ENCODE assay signal across 8 mouse cellular contexts in genomic region chr2:167690962-167691311, GRCm38 (mm10). TPM values are rescaled to one million over a fixed set of nuclear protein-coding genes. Genes with fewer than 3 reads are reported as not detected.
DNase-seq lines count a peak whose midpoint lies in the region; ATAC-seq and TF ChIP-seq lines count a peak whose summit lies in the region.

No protein-coding gene starts in this region.

- TF ChIP-seq POLR2A in MEL (IDR thresholded peaks at IDR 0.05; ENCODE audit: control insufficient read depth in 1 of 2, insufficient read depth in 1 of 2, low read depth in 1 of 2, low read length in 2 of 2, poor library complexity in 1 of 2) = no peak

- no peaks in the 10 kb centered on the region for H3K9me3 ChIP-seq in hindbrain, postnatal 0 days (ENCODE audit: low read length)
- no peaks in the 10 kb centered on the region for H3K9me3 ChIP-seq in hindbrain, embryonic 11.5 days (ENCODE audit: control insufficient read depth, low read length)
- H3K9me3 ChIP-seq in MEL (replicated peaks; ENCODE audit: insufficient read depth, low read length) = no peaks in the 10 kb centered on the region
- peaks cover 5% of the 10 kb centered on the region; the same call in 1 of the 2 replicates for H3K9me3 ChIP-seq in limb, embryonic 12.5 days
- H3K9me3 ChIP-seq in stomach, embryonic 14.5 days (ENCODE audit: control insufficient read depth, low read depth, low read length) = no peaks in the 10 kb centered on the region
- no peaks in the 10 kb centered on the region for H3K9me3 ChIP-seq in forebrain, embryonic 13.5 days (replicated peaks)

- H3K4me2 ChIP-seq in hindbrain, postnatal 0 days (ENCODE audit: low read depth, low read length) = peak overlapping the region; percentile 79
- H3K4me2 ChIP-seq in hindbrain, embryonic 11.5 days (replicated peaks; ENCODE audit: low read depth, low read length) = no peak overlapping the region
- H3K4me2 ChIP-seq in limb, embryonic 12.5 days = peak overlapping the region; percentile 11; the same call in 1 of the 2 replicates
- H3K4me2 ChIP-seq in stomach, embryonic 14.5 days (replicated peaks; ENCODE audit: low read depth, low read length) = peak overlapping the region; percentile 97
- no peak overlapping the region for H3K4me2 ChIP-seq in forebrain, embryonic 13.5 days

- no peak for TF ChIP-seq CTCF in hindbrain, postnatal 0 days (IDR thresholded peaks at IDR 0.05; ENCODE audit: low read depth)
- no peak for TF ChIP-seq CTCF in MEL (IDR thresholded peaks at IDR 0.05 in 2 of 3, conservative IDR thresholded peaks at IDR 0.05 in 1 of 3; ENCODE audit: control insufficient read depth in 1 of 3, insufficient read depth in 1 of 3, low read depth in 2 of 3, low read length in 3 of 3, poor library complexity in 1 of 3, severe bottlenecking in 1 of 3)

- H3K4me3 ChIP-seq in hindbrain, postnatal 0 days (ENCODE audit: low read length) = peak overlapping the region; percentile 69
- no peak overlapping the region for H3K4me3 ChIP-seq in hindbrain, embryonic 11.5 days (ENCODE audit: low read depth, low read length)
- H3K4me3 ChIP-seq in MEL (ENCODE audit: control insufficient read depth in 1 of 2, insufficient read depth in 1 of 2, low read depth in 2 of 2, low read length in 2 of 2) = peak overlapping the region; percentile 73 to 96
- H3K4me3 ChIP-seq in limb, embryonic 12.5 days (replicated peaks) = peak overlapping the region; percentile 3; the same call in 1 of the 2 replicates
- H3K4me3 ChIP-seq in stomach, embryonic 14.5 days (ENCODE audit: low read depth, low read length) = peak overlapping the region; percentile 59; the same call in 1 of the 2 replicates
- no peak overlapping the region for H3K4me3 ChIP-seq in forebrain, embryonic 13.5 days

- H3K4me1 ChIP-seq in hindbrain, postnatal 0 days (ENCODE audit: insufficient read depth, low read length) = no peaks in the 10 kb centered on the region
- peaks cover 4% of the 10 kb centered on the region; the same call in 1 of the 2 replicates for H3K4me1 ChIP-seq in hindbrain, embryonic 11.5 days (replicated peaks; ENCODE audit: control insufficient read depth, insufficient read depth, low read length)
- H3K4me1 ChIP-seq in MEL (ENCODE audit: control insufficient read depth in 1 of 2, insufficient read depth in 2 of 2, low read length in 2 of 2) = peaks cover 11 to 27% of the 10 kb centered on the region in 2 experiments
- H3K4me1 ChIP-seq in limb, embryonic 12.5 days (replicated peaks) = peaks cover 11% of the 10 kb centered on the region; the same call in 1 of the 2 replicates
- peaks cover 15% of the 10 kb centered on the region for H3K4me1 ChIP-seq in stomach, embryonic 14.5 days (ENCODE audit: control insufficient read depth, insufficient read depth, low read length)
- H3K4me1 ChIP-seq in forebrain, embryonic 13.5 days = peaks cover 11% of the 10 kb centered on the region

- 78% methylated on average over 12 of the region's 12 CpGs for WGBS in hindbrain, postnatal 0 days
- WGBS in hindbrain, embryonic 11.5 days = 87% methylated on average over 12 of the region's 12 CpGs
- 83% methylated on average over 12 of the region's 12 CpGs for WGBS in limb, embryonic 12.5 days
- 78% methylated on average over 12 of the region's 12 CpGs for WGBS in stomach, embryonic 14.5 days
- 79% methylated on average over 12 of the region's 12 CpGs for WGBS in forebrain, embryonic 13.5 days

- no peak for TF ChIP-seq EP300 in MEL (IDR thresholded peaks at IDR 0.05; ENCODE audit: low read depth in 1 of 2, low read length in 2 of 2)

- H3K27me3 ChIP-seq in hindbrain, postnatal 0 days (ENCODE audit: insufficient read depth, low read length) = peaks cover 8% of the 10 kb centered on the region; the same call in 1 of the 2 replicates
- H3K27me3 ChIP-seq in hindbrain, embryonic 11.5 days (ENCODE audit: control insufficient read depth, insufficient read depth, low read length) = peaks cover 39% of the 10 kb centered on the region
- no peaks in the 10 kb centered on the region for H3K27me3 ChIP-seq in MEL (ENCODE audit: control insufficient read depth in 1 of 2, insufficient read depth in 2 of 2, low read length in 2 of 2)
- H3K27me3 ChIP-seq in limb, embryonic 12.5 days = peaks cover 68% of the 10 kb centered on the region
- no peaks in the 10 kb centered on the region; the same call in 1 of the 2 replicates for H3K27me3 ChIP-seq in stomach, embryonic 14.5 days (ENCODE audit: control insufficient read depth, insufficient read depth, low read length)
- H3K27me3 ChIP-seq in forebrain, embryonic 13.5 days = peaks cover 65% of the 10 kb centered on the region

- H3K27ac ChIP-seq in hindbrain, postnatal 0 days = no peak overlapping the region
- H3K27ac ChIP-seq in hindbrain, embryonic 11.5 days (ENCODE audit: low read depth, low read length) = no peak overlapping the region
- H3K27ac ChIP-seq in MEL (ENCODE audit: control insufficient read depth, low read depth, low read length) = peak overlapping the region; percentile 24
- no peak overlapping the region for H3K27ac ChIP-seq in limb, embryonic 12.5 days
- H3K27ac ChIP-seq in stomach, embryonic 14.5 days (ENCODE audit: low read length) = no peak overlapping the region
- no peak overlapping the region for H3K27ac ChIP-seq in forebrain, embryonic 13.5 days

- DNase-seq in hindbrain, postnatal 0 days (ENCODE audit: low spot score) = no peak
- no peak for DNase-seq in hindbrain, embryonic 11.5 days (ENCODE audit: low spot score)
- no peak for DNase-seq in MEL (ENCODE audit: low read depth, low spot score)
- DNase-seq in gastrocnemius, postnatal 25 days = peak; percentile 85
- DNase-seq in embryo, embryonic 10 days (ENCODE audit: low spot score) = no peak

- peaks cover 30% of the 10 kb centered on the region for H3K79me2 ChIP-seq in MEL (ENCODE audit: control insufficient read depth, insufficient read depth, low read length, poor library complexity)

- no peak for TF ChIP-seq RAD21 in MEL (IDR thresholded peaks at IDR 0.05; ENCODE audit: low read depth, low read length)

- H3K9ac ChIP-seq in hindbrain, postnatal 0 days (replicated peaks; ENCODE audit: low read length) = no peak overlapping the region
- H3K9ac ChIP-seq in hindbrain, embryonic 11.5 days (ENCODE audit: low read depth, low read length) = no peak overlapping the region
- H3K9ac ChIP-seq in MEL (ENCODE audit: control insufficient read depth, low read depth, low read length, poor library complexity, severe bottlenecking) = peak overlapping the region; percentile 82
- H3K9ac ChIP-seq in limb, embryonic 12.5 days (replicated peaks) = no peak overlapping the region
- no peak overlapping the region for H3K9ac ChIP-seq in stomach, embryonic 14.5 days (replicated peaks; ENCODE audit: low read depth, low read length)
- no peak overlapping the region for H3K9ac ChIP-seq in forebrain, embryonic 13.5 days

- H3K36me3 ChIP-seq in hindbrain, postnatal 0 days (ENCODE audit: insufficient read depth, low read length) = no peaks in the 10 kb centered on the region
- no peaks in the 10 kb centered on the region for H3K36me3 ChIP-seq in hindbrain, embryonic 11.5 days (ENCODE audit: control insufficient read depth, insufficient read depth, low read length)
- peaks cover 2 to 19% of the 10 kb centered on the region in 2 experiments; a peak in 3 of 4 replicates for H3K36me3 ChIP-seq in MEL (ENCODE audit: control insufficient read depth in 1 of 2, insufficient read depth in 2 of 2, low read length in 2 of 2)
- no peaks in the 10 kb centered on the region for H3K36me3 ChIP-seq in limb, embryonic 12.5 days
- no peaks in the 10 kb centered on the region; the same call in 1 of the 2 replicates for H3K36me3 ChIP-seq in stomach, embryonic 14.5 days (ENCODE audit: control insufficient read depth, insufficient read depth, low read length)
- no peaks in the 10 kb centered on the region for H3K36me3 ChIP-seq in forebrain, embryonic 13.5 days (ENCODE audit: poor library complexity, severe bottlenecking)

- ATAC-seq in hindbrain, postnatal 0 days = no peak
- ATAC-seq in hindbrain, embryonic 11.5 days (ENCODE audit: low FRiP score) = no peak
- no peak for ATAC-seq in limb, embryonic 12.5 days (ENCODE audit: insufficient number of reproducible peaks, insufficient read depth, low FRiP score, low TSS enrichment, low read depth)
- no peak for ATAC-seq in stomach, embryonic 14.5 days (ENCODE audit: insufficient number of reproducible peaks, insufficient read depth, low FRiP score, low read depth)
- ATAC-seq in forebrain, embryonic 13.5 days = no peak

RNA-seq across cellular contexts. Expression of gene Tmem189, which starts 1.3 kb away (rescaled TPM):
- 70.0 and 79.9 TPM in 2 replicates for total RNA-seq in hindbrain, postnatal 0 days (2014; rRNA removed)
- 41.4 and 42.0 TPM in 2 replicates for polyA plus RNA-seq in hindbrain, postnatal 0 days (2015; fragmentation: Nextera tagmentation; extraction: Ambion mirVana)
- polyA plus RNA-seq in hindbrain, embryonic 11.5 days (2014; fragmentation: Nextera tagmentation; extraction: Ambion mirVana) = 27.5 and 34.0 TPM in 2 replicates
- total RNA-seq in MEL (2012; rRNA removed) = 18.2 and 21.7 TPM in 2 replicates
- 10 to 100 TPM in 1 of 2 experiments, not detected in 1; 46.5 TPM for polyA plus RNA-seq in MEL (2012; ENCODE audit: insufficient read depth in 1 of 2, insufficient read length in 2 of 2, low read depth in 1 of 2, low replicate concordance in 2 of 2, missing spikeins in 1 of 2)
- 10 to 100 TPM; 13.4 to 18.9 TPM for total RNA-seq in gastrocnemius, postnatal 25 days (2021)
- polyA plus RNA-seq in limb, embryonic 12.5 days (2016; fragmentation: Nextera tagmentation; extraction: Ambion mirVana) = 39.3 and 40.8 TPM in 2 replicates
- 38.9 and 40.7 TPM in 2 replicates for polyA plus RNA-seq in stomach, embryonic 14.5 days (2014; fragmentation: Nextera tagmentation; extraction: Ambion mirVana)
- 22.1 and 24.0 TPM in 2 replicates for polyA plus RNA-seq in forebrain, embryonic 13.5 days (2015; fragmentation: Nextera tagmentation; extraction: Ambion mirVana)

RNA-seq across cellular contexts. Expression of gene Cebpb, which starts 2.2 kb away (rescaled TPM):
- total RNA-seq in hindbrain, postnatal 0 days (2014; rRNA removed) = 8.1 and 8.7 TPM in 2 replicates
- 5.2 and 5.7 TPM in 2 replicates for polyA plus RNA-seq in hindbrain, postnatal 0 days (2015; fragmentation: Nextera tagmentation; extraction: Ambion mirVana)
- 1.5 and 3.1 TPM in 2 replicates for polyA plus RNA-seq in hindbrain, embryonic 11.5 days (2014; fragmentation: Nextera tagmentation; extraction: Ambion mirVana)
- 9.9 and 20.8 TPM in 2 replicates for total RNA-seq in MEL (2012; rRNA removed)
- 10 to 100 TPM in 1 of 2 experiments, not detected in 1; 10.7 TPM for polyA plus RNA-seq in MEL (2012; ENCODE audit: insufficient read depth in 1 of 2, insufficient read length in 2 of 2, low read depth in 1 of 2, low replicate concordance in 2 of 2, missing spikeins in 1 of 2)
- 10 to 100 TPM; 93.5 to 95.6 TPM for total RNA-seq in gastrocnemius, postnatal 25 days (2021)
- 3.7 and 4.0 TPM in 2 replicates for polyA plus RNA-seq in limb, embryonic 12.5 days (2016; fragmentation: Nextera tagmentation; extraction: Ambion mirVana)
- polyA plus RNA-seq in stomach, embryonic 14.5 days (2014; fragmentation: Nextera tagmentation; extraction: Ambion mirVana) = 1.3 and 2.0 TPM in 2 replicates
- polyA plus RNA-seq in forebrain, embryonic 13.5 days (2015; fragmentation: Nextera tagmentation; extraction: Ambion mirVana) = 0.11 and 0.14 TPM in 2 replicates

RNA-seq across cellular contexts. Expression of gene Gm20431, which starts 29.6 kb away (rescaled TPM):
- 7.5 and 10.7 TPM in 2 replicates for total RNA-seq in hindbrain, postnatal 0 days (2014; rRNA removed)
- polyA plus RNA-seq in hindbrain, postnatal 0 days (2015; fragmentation: Nextera tagmentation; extraction: Ambion mirVana) = 7.2 and 9.8 TPM in 2 replicates
- polyA plus RNA-seq in hindbrain, embryonic 11.5 days (2014; fragmentation: Nextera tagmentation; extraction: Ambion mirVana) = 4.0 and 8.4 TPM in 2 replicates
- 5.2 and 8.1 TPM in 2 replicates for total RNA-seq in MEL (2012; rRNA removed)
- polyA plus RNA-seq in MEL (2012; ENCODE audit: insufficient read depth in 1 of 2, insufficient read length in 2 of 2, low read depth in 1 of 2, low replicate concordance in 2 of 2, missing spikeins in 1 of 2) = 1 to 10 TPM in 1 of 2 experiments, not detected in 1; 5.9 TPM
- total RNA-seq in gastrocnemius, postnatal 25 days (2021) = 10 to 100 TPM in 1 of 2 experiments, 1 to 10 TPM in 1; 7.7 to 11.6 TPM
- polyA plus RNA-seq in limb, embryonic 12.5 days (2016; fragmentation: Nextera tagmentation; extraction: Ambion mirVana) = 7.5 and 11.9 TPM in 2 replicates
- 7.9 and 8.1 TPM in 2 replicates for polyA plus RNA-seq in stomach, embryonic 14.5 days (2014; fragmentation: Nextera tagmentation; extraction: Ambion mirVana)
- 5.5 and 8.2 TPM in 2 replicates for polyA plus RNA-seq in forebrain, embryonic 13.5 days (2015; fragmentation: Nextera tagmentation; extraction: Ambion mirVana)

RNA-seq across cellular contexts. Expression of gene Ube2v1, which starts 59.0 kb away (rescaled TPM):
- 209 and 247 TPM in 2 replicates for total RNA-seq in hindbrain, postnatal 0 days (2014; rRNA removed)
- 380 and 384 TPM in 2 replicates for polyA plus RNA-seq in hindbrain, postnatal 0 days (2015; fragmentation: Nextera tagmentation; extraction: Ambion mirVana)
- 237 and 257 TPM in 2 replicates for polyA plus RNA-seq in hindbrain, embryonic 11.5 days (2014; fragmentation: Nextera tagmentation; extraction: Ambion mirVana)
- 156 and 164 TPM in 2 replicates for total RNA-seq in MEL (2012; rRNA removed)
- 100 to 1,000 TPM in 1 of 2 experiments, not detected in 1; 343 TPM for polyA plus RNA-seq in MEL (2012; ENCODE audit: insufficient read depth in 1 of 2, insufficient read length in 2 of 2, low read depth in 1 of 2, low replicate concordance in 2 of 2, missing spikeins in 1 of 2)
- 100 to 1,000 TPM; 157 to 160 TPM for total RNA-seq in gastrocnemius, postnatal 25 days (2021)
- 264 and 267 TPM in 2 replicates for polyA plus RNA-seq in limb, embryonic 12.5 days (2016; fragmentation: Nextera tagmentation; extraction: Ambion mirVana)
- 252 and 259 TPM in 2 replicates for polyA plus RNA-seq in stomach, embryonic 14.5 days (2014; fragmentation: Nextera tagmentation; extraction: Ambion mirVana)
- polyA plus RNA-seq in forebrain, embryonic 13.5 days (2015; fragmentation: Nextera tagmentation; extraction: Ambion mirVana) = 278 and 309 TPM in 2 replicates

Comparison
In these comparisons a context has a peak if more than half of its experiments do, and no peak if none do; other contexts are left out.
1. H3K4me2 ChIP-seq: peak in hindbrain, postnatal 0 days (single experiment), limb, embryonic 12.5 days (single experiment) and stomach, embryonic 14.5 days (single experiment); none in hindbrain, embryonic 11.5 days (single experiment) and forebrain, embryonic 13.5 days (single experiment).
2. H3K4me3 ChIP-seq: peak in hindbrain, postnatal 0 days (single experiment), MEL (2 of 2), limb, embryonic 12.5 days (single experiment) and stomach, embryonic 14.5 days (single experiment); none in hindbrain, embryonic 11.5 days (single experiment) and forebrain, embryonic 13.5 days (single experiment).